Mouse (Mus musculus): ENCODE results near the gene Enpp7.

Enpp7 gene

GRCm38 (mm10) chr11:118997182-118997581, 9.2 kb downstream of the Enpp7 start:
- DNase-seq (ENCODE audit: inconsistent age in 2 of 2, low spot score in 1 of 2), result no peak

- DNase-seq (ENCODE audit: inconsistent age in 2 of 2, low spot score in 1 of 2), result peak; percentile 73 to 92
Observed at GRCm38 (mm10) chr11:118998540-118999265, 10.7 kb downstream of the Enpp7 start.

DNA sequence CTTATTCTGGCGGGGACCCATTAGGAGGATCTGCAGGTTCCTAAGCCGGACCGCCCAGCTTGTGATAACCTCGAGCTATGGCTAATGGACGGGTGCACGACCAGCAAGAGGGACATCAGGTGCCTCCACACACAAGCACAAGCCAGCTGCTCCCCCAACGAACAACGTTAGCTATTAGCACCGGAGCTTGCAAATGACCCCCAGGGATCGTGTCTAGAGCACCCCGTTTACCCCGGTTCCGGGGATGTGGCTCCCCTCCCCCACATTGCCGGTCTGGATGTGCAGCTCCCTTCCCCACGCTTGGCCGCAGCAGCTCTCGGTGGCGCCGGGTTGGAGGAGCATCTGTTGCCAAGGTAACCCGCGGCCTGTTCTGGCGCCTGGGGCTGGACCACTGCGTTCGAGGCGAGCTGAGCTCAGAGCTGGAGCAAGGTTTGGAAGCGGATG, 11.4 kb downstream of the Enpp7 start:
- DNase-seq (ENCODE audit: inconsistent age in 2 of 2, low spot score in 1 of 2), result no peak

DNA sequence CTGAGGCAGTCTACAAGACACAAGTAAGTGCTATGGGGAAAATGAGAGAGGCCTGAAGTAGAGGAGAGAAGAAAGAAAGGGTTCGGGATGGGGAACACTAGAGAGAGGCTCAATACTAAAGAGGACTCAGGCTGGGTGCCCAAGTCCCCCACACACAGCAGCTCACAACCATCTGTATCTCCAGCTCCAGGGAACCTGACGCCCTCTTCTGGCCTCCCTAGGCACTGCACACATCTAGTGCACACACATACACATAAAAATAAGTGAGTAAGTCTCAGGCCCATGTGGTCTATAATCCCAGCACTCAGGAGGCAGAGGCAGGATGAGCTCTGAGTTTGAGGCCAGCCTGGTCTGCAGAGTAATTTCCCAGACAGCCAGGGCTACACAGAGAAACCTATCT, 12.9 kb downstream of the Enpp7 start:
- no peak for DNase-seq (ENCODE audit: inconsistent age in 2 of 2, low spot score in 1 of 2)

DNA sequence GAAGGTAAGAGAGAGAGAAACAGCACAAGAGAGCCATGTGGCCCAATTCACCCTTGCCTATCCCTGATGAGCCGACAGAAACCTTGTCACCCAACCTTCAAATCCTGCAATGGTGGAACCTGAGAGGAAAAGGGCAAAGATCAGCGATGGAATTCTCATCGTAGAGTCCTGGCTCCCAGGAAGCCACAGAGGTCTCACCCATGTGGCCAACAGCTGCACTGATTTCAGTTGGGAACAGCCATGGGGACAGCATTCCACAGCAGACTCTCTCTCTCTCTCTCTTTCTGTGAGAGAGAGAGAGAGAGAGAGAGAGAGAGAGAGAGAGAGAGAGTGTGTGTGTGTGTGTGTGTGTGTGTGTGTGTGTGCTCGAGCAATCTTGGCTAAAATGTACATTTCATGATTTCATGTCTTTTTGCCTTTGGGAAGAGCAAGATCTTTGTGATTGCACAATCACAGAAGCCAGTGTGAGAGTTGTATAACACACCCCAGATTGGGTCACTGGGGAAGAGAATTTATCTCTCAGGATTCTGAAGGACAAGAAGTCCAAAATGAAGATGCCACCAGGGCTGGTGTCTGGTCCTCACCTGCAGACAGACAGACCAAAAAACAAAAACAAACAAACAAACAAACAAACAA, 13.6 kb downstream of the Enpp7 start:
- DNase-seq (ENCODE audit: inconsistent age in 2 of 2, low spot score in 1 of 2), result no peak

GRCm38 (mm10) chr11:119005547-119006275, 17.7 kb downstream of the Enpp7 start:
- no peak for DNase-seq (ENCODE audit: inconsistent age in 2 of 2, low spot score in 1 of 2)

DNA sequence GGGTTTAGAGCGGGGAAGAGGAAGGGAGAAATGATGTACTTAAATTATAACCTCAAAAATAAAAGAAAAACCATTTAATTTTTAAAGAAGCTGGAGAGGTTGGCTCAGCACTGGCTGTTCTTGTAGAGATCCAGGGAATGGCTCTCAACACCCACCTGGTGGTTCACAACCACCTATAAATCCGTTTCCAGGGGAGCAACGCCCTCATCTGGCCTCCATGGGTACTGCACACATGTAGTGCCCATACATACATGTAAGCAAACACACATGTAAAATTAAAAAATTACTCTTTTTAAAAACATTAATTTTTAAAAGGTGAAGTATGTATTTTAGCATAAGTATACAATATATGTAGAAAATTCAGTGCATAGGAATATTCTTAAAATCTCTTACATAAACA, 18.5 kb downstream of the Enpp7 start:
- no peak for DNase-seq (ENCODE audit: inconsistent age in 2 of 2, low spot score in 1 of 2)

DNA sequence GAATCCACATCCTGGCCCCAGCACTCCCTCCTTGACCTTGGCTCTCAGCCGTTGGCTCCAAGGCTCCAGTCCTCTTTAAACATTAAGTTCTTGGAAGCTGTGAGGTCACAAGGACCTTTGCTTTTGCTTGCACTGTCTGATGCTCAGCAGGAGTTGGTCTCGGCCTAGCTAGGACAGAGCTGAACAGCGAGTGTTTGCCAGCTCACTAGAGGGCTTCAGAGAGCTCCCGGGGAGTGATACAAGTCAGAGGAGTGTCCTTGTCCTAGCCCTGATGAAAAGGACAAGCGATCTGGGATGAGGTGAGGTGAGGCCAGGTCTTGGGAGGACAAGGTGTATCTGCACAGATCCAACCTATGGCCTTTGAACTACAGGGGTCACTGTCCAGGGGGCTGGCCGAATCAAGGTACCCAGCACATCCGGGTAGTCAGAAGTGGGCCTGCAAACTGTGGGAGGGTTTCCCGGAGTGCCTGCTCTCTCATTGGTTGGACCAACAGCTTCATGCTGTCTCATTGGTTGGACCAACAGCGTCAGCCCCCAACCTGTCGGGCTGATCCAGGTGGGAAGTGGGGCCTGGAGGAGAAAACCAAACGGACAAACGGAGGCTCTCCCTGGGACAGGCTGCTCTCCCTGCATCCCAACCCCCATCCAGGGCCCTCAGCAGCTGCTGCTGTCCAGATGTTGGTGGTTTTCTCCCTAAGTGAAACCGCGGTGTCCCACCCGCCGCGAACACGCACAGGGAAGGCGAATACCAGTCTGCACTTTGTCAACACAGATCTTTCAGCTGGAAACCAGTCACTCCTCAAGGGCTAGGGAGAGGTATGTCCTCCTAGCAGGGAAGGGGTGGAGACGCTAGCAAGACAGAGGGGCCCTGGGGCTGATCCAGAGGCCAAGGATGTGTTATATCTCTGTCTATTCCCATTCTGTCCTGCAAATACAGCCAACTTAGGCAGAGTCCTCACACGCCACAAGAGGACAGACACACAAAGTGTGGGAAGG, 19.8 kb downstream of the Enpp7 start:
- DNase-seq (ENCODE audit: inconsistent age in 2 of 2, low spot score in 1 of 2), result peak in 1 of 2 experiments; percentile 70

DNA sequence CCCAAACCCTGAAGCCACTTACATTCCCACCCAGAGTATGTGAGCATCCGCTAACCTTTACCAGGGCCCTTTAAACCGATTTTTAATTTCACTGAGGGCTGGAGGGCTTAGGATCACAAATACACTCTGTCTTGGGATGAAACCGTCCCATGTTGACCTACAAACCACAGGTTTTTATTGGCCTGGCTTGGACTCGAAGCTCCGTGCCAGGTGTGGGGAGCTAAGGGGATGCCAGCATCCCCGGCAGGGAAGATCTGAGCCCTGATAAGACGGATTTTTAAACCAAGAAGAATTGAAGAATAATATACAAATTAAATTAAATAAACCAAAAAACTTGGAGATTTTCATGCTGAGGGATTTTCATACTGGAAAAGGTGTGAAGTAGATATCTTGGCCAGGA, 26.5 kb downstream of the Enpp7 start:
- no peak for DNase-seq (ENCODE audit: inconsistent age in 2 of 2, low spot score in 1 of 2)

DNA sequence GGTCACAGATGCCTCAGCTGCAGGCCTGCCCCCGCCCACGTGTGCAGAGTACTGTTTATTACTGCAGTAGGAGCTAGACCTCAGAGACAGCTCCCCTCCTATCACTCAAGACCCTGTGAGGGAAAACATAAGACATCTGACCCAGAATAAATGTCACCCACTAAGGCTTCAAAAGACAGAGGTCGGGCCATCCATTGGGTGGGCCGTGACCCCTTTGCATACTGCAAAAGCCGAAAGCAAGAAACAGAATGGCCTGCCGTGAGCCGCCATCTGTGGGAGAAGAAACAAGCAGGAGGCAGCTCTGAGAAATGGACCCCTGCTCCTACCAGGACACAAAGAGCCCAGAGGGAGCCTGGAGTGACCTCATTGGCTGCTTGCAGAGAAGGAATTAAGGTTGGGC, 29.5 kb downstream of the Enpp7 start:
- no peak for DNase-seq (ENCODE audit: inconsistent age in 2 of 2, low spot score in 1 of 2)

DNA sequence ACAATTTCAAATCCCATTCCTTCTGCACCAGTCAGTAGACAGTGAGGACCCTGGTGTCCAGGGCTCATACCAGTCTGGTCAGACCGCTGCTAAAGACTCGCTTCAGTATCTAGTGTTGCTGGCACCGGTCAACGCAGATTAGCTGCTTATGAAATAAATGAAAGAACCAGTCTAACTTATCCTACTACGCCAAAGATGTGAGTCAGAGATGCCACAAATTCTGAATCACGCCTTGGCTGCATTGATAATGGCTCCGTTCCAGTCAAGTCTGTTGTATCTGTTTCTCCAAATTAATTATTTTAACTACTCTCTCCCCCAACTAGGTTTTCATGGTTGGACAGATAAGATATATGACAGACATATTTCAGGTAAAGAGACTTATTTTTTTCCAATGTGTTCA, 33.2 kb downstream of the Enpp7 start:
- DNase-seq (ENCODE audit: inconsistent age in 2 of 2, low spot score in 1 of 2), result peak in 1 of 2 experiments; percentile 76

GRCm38 (mm10) chr11:119022068-119022894, 34.3 kb downstream of the Enpp7 start:
- no peak for DNase-seq (ENCODE audit: inconsistent age in 2 of 2, low spot score in 1 of 2)

DNA sequence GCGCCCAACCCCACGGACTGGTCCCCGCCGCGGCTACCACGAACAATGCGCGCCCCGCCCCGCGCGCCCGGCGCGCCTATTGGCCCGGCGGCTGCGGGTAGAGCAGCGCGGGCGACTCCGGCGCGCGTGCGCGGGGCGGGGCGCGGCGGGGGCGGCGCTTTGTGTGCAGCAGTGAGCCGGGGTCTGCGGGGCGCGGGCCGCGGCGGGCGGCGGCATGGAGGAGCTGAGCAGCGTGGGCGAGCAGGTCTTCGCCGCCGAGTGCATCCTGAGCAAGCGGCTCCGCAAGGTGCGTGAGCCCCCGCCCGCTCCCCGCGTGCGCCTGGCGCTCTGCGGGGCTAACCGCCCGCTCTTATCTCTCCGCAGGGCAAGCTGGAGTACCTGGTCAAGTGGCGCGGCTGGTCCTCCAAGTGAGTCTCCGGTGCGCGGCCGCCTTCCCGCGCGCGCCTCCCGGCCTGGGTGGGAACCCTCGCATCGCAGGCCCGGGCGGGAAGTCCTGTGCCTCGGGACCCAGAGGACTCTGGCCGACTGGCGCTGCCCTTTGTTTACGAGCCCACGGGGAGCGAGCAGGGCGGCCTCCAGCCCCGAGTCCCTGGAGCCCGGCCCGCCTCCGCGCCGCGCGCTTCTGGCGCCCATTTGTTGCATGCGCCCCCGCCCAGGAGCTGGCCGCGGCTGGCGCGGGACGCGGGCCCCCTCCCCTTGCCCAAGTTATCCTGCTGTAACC, 35.1 kb downstream of the Enpp7 start, which contains the start of gene Cbx2:
Gene Cbx2 (plus strand): TSS at position 68 of the 721 bp plus-strand sequence.
- peak; percentile 90 to 95 for DNase-seq (ENCODE audit: inconsistent age in 2 of 2, low spot score in 1 of 2)

- no peak for DNase-seq (ENCODE audit: inconsistent age in 2 of 2, low spot score in 1 of 2)
Observed at GRCm38 (mm10) chr11:119023616-119023980, 35.6 kb downstream of the Enpp7 start.

GRCm38 (mm10) chr11:119024260-119024659, 36.3 kb downstream of the Enpp7 start:
- DNase-seq (ENCODE audit: inconsistent age in 2 of 2, low spot score in 1 of 2), result peak in 1 of 2 experiments; percentile 72

DNA sequence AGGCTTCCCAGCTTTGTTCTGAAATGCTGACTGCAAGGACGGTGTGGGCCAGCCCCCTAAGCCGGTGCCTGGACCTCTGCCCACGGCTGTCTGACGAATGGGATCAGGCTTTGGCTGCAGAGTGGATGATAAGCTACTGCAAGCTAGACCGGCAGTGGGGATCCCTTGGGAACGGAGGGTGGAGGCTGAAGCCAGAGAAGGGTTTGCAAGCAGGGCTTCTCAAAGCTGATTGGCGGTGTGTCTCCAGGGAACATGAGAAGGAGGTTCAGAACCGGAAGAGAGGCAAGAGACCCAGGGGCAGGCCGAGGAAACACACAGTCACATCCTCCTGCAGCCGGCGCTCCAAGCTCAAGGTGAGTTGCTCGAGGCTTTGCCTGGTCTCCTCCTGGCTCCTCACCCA, 38.2 kb downstream of the Enpp7 start:
- peak in 1 of 2 experiments; percentile 39 for DNase-seq (ENCODE audit: inconsistent age in 2 of 2, low spot score in 1 of 2)

DNA sequence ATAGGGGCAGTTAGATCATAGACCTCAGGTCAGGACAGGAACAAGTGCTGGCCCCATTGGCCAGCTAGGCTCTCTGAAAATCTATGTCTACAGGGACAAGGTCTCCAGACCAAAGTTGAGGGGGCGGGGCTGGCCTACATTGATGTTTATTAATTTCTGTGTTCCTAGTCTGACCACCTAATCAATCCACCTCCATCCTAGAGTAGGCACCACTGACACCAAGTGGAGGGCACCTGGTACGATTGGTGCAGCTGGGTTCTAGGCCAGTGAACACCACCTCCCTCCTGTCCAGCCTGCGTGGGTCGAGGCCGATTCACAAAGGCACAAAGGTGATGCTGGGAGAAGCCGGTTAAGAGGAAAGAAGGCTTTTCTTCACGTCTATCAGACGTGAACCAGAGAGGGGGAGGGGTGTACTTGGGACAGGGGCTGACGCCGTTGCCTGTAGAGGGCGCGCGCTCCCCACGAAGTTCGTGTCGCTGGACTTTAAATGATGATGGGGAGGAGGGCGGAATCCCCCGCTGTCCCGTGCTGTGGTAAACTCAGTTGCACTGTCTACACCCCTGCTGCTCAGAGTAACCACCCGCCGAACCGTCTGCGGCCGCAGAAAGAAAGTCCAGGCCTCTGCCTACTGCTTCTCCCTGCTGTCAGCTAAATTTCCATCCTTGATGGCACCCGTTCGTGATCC, 46.0 kb downstream of the Enpp7 start:
- peak; percentile 84 to 95 for DNase-seq (ENCODE audit: inconsistent age in 2 of 2, low spot score in 1 of 2)

- DNase-seq (ENCODE audit: inconsistent age in 2 of 2, low spot score in 1 of 2), result peak in 1 of 2 experiments; percentile 37
Observed at GRCm38 (mm10) chr11:119034635-119035034, 46.6 kb downstream of the Enpp7 start.

All from adrenal gland, adult (tissue).